Mouse (Mus musculus) cortical plate, adult 2 months (tissue): ENCODE data around the gene Kiss1r.

Source experiments
- CTCF ChIP-seq: fragments of 200-500 bp; IDR thresholded peaks from 2 replicates; pipeline ENCODE4 v1.5.1; 2011; ENCODE audit warnings: mild to moderate bottlenecking, control low read depth, low read length; ENCODE audit not compliant: insufficient read depth; ENCODE audit errors: extremely low read depth
- POLR2A ChIP-seq: fragments of 200-500 bp; IDR thresholded peaks from 2 replicates; pipeline ENCODE4 v1.6.1; 2011; ENCODE audit warnings: mild to moderate bottlenecking, low read length, control low read depth; ENCODE audit not compliant: insufficient read depth; ENCODE audit errors: extremely low read depth

GRCm38 (mm10) chr10:79965325-79965724 is 48.6 kb downstream of the Kiss1r start:
- TF ChIP-seq POLR2A (no peak), CTCF (no peak)
